Comparison of ENCODE assay signal across 8 mouse cellular contexts in genomic region chr9:86695818-86696261, GRCm38 (mm10). TPM values are rescaled to one million over a fixed set of nuclear protein-coding genes. Genes with fewer than 3 reads are reported as not detected.
DNase-seq lines count a peak whose midpoint lies in the region; ATAC-seq and TF ChIP-seq lines count a peak whose summit lies in the region.

Gene Me1 (minus strand): TSS chr9:86695953.

- peak within 1 kb of the TSS; percentile 83 for H3K4me3 ChIP-seq in cortical plate, adult 2 months (ENCODE audit: insufficient read depth, low read length)
- peak within 1 kb of the TSS; percentile 76 for H3K4me3 ChIP-seq in intestine, embryonic 16.5 days (ENCODE audit: low read length)
- peak within 1 kb of the TSS; percentile 60 for H3K4me3 ChIP-seq in limb, embryonic 14.5 days (replicated peaks; ENCODE audit: low read length)
- H3K4me3 ChIP-seq in midbrain, embryonic 15.5 days, result peak within 1 kb of the TSS; percentile 94

- H3K27ac ChIP-seq in cortical plate, adult 2 months (ENCODE audit: insufficient read depth, low read length), result peak within 1 kb of the TSS; percentile 91
- peak within 1 kb of the TSS; percentile 18; the same call in 1 of the 2 replicates for H3K27ac ChIP-seq in intestine, embryonic 16.5 days (ENCODE audit: low read length)
- H3K27ac ChIP-seq in limb, embryonic 14.5 days (replicated peaks; ENCODE audit: low read depth, low read length), result peak within 1 kb of the TSS; percentile 50
- peak within 1 kb of the TSS; percentile 70 for H3K27ac ChIP-seq in midbrain, embryonic 15.5 days

- no peaks in the 10 kb centered on the region for H3K9me3 ChIP-seq in intestine, embryonic 16.5 days (ENCODE audit: control insufficient read depth, low read length)
- no peaks in the 10 kb centered on the region for H3K9me3 ChIP-seq in limb, embryonic 14.5 days (ENCODE audit: control insufficient read depth, low read length)
- no peaks in the 10 kb centered on the region for H3K9me3 ChIP-seq in midbrain, embryonic 15.5 days

- peak within 1 kb of the TSS; percentile 87 for H3K9ac ChIP-seq in intestine, embryonic 16.5 days (ENCODE audit: low read depth, low read length)
- peak within 1 kb of the TSS; percentile 85 for H3K9ac ChIP-seq in limb, embryonic 14.5 days (ENCODE audit: low read depth, low read length, severe bottlenecking)
- H3K9ac ChIP-seq in midbrain, embryonic 15.5 days, result peak within 1 kb of the TSS; percentile 80

- no peak for TF ChIP-seq POLR2A in cortical plate, adult 2 months (IDR thresholded peaks at IDR 0.05; ENCODE audit: extremely low read depth, insufficient read depth, low read length)
- no peak for TF ChIP-seq POLR2A in limb, embryonic 14.5 days (IDR thresholded peaks at IDR 0.05; ENCODE audit: borderline replicate concordance, extremely low read depth, insufficient read depth, insufficient read length)

- no peaks in the 10 kb centered on the region for H3K4me1 ChIP-seq in cortical plate, adult 2 months (ENCODE audit: control insufficient read depth, insufficient read depth, low read length)
- H3K4me1 ChIP-seq in intestine, embryonic 16.5 days (ENCODE audit: control insufficient read depth, insufficient read depth, low read length), result 0 out of 2 replicates have a peak, but pooled peaks cover 3% of the 10 kb centered on the region
- H3K4me1 ChIP-seq in limb, embryonic 14.5 days (ENCODE audit: control insufficient read depth, insufficient read depth, low read length), result no peaks in the 10 kb centered on the region
- peaks cover 8% of the 10 kb centered on the region; the same call in 1 of the 2 replicates for H3K4me1 ChIP-seq in midbrain, embryonic 15.5 days

- H3K36me3 ChIP-seq in intestine, embryonic 16.5 days (ENCODE audit: control insufficient read depth, insufficient read depth, low read length), result no peaks in the 10 kb centered on the region
- H3K36me3 ChIP-seq in limb, embryonic 14.5 days (ENCODE audit: control insufficient read depth, insufficient read depth, low read length), result no peaks in the 10 kb centered on the region
- H3K36me3 ChIP-seq in midbrain, embryonic 15.5 days (replicated peaks), result no peaks in the 10 kb centered on the region

- peak within 1 kb of the TSS; percentile 93 for H3K4me2 ChIP-seq in intestine, embryonic 16.5 days (ENCODE audit: low read depth, low read length)
- H3K4me2 ChIP-seq in limb, embryonic 14.5 days (replicated peaks; ENCODE audit: low read depth, low read length, severe bottlenecking), result peak within 1 kb of the TSS; percentile 81
- peak within 1 kb of the TSS; percentile 86 for H3K4me2 ChIP-seq in midbrain, embryonic 15.5 days

- no peaks in the 10 kb centered on the region for H3K27me3 ChIP-seq in intestine, embryonic 16.5 days (replicated peaks; ENCODE audit: control insufficient read depth, insufficient read depth, low read length)
- H3K27me3 ChIP-seq in limb, embryonic 14.5 days (ENCODE audit: control insufficient read depth, insufficient read depth, low read length), result no peaks in the 10 kb centered on the region
- no peaks in the 10 kb centered on the region for H3K27me3 ChIP-seq in midbrain, embryonic 15.5 days (replicated peaks)

- peak; percentile 52 for DNase-seq in 3T3-L1 (ENCODE audit: low read depth, low spot score)
- DNase-seq in NIH3T3 (ENCODE audit: low read depth), result peak; percentile 76
- no peak for DNase-seq in limb, embryonic 14.5 days (ENCODE audit: low spot score)
- peak; percentile 36 to 46 for DNase-seq in urinary bladder, postnatal 36 days (ENCODE audit: low spot score in 2 of 2)

- ATAC-seq in granulocyte monocyte progenitor cell, adult 5-6 weeks (replicated peaks; ENCODE audit: poor library complexity, severe bottlenecking), result peak; percentile 88
- ATAC-seq in intestine, embryonic 16.5 days, result peak; percentile 79
- peak; percentile 83 for ATAC-seq in limb, embryonic 14.5 days (ENCODE audit: low FRiP score, low read depth)
- peak; percentile 88 for ATAC-seq in midbrain, embryonic 15.5 days (replicated peaks)

- no peak for TF ChIP-seq CTCF in cortical plate, adult 2 months (IDR thresholded peaks at IDR 0.05; ENCODE audit: extremely low read depth, insufficient read depth, low read length)

- 2% methylated on average over 35 of the region's 46 CpGs for WGBS in intestine, embryonic 16.5 days
- WGBS in limb, embryonic 14.5 days, result 1% methylated on average over 34 of the region's 46 CpGs
- WGBS in midbrain, embryonic 15.5 days, result under 1% methylated on average over 23 of the region's 46 CpGs

RNA-seq across cellular contexts. Expression of gene Me1, which starts in this region (rescaled TPM):
- 45.1 and 45.6 TPM in 2 replicates for polyA plus RNA-seq in cortical plate, adult 2 months (2012; rRNA removed)
- total RNA-seq in granulocyte monocyte progenitor cell, adult 5-6 weeks (2014; fragmentation: Nextera tagmentation), result not detected in 2 replicates
- not detected in 2 replicates for total RNA-seq in granulocyte monocyte progenitor cell, adult 5-6 weeks (2017)
- polyA plus RNA-seq in intestine, embryonic 16.5 days (2015; fragmentation: Nextera tagmentation; extraction: Ambion mirVana), result 23.5 and 23.9 TPM in 2 replicates
- 17.7 and 21.1 TPM in 2 replicates for polyA plus RNA-seq in limb, embryonic 14.5 days (2012; rRNA removed)
- 23.5 and 26.9 TPM in 2 replicates for polyA plus RNA-seq in limb, embryonic 14.5 days (2014; fragmentation: Nextera tagmentation; extraction: Ambion mirVana)
- polyA plus RNA-seq in midbrain, embryonic 15.5 days (2015; fragmentation: Nextera tagmentation; extraction: Ambion mirVana), result 37.7 and 40.6 TPM in 2 replicates

Comparison
In these comparisons a context has a peak if more than half of its experiments do, and no peak if none do; other contexts are left out.
1. Peak in ATAC-seq in granulocyte monocyte progenitor cell, adult 5-6 weeks; RNA of the gene not detected or under 1 TPM.
2. H3K27ac ChIP-seq: peak in every context shown above with its lines; median percentile 91 in cortical plate, adult 2 months; 70 in midbrain, embryonic 15.5 days; 50 in limb, embryonic 14.5 days; 18 in intestine, embryonic 16.5 days.